Mouse (Mus musculus): ENCODE data around the gene Them7. TPM values are rescaled to one million over a fixed set of nuclear protein-coding genes. Genes with fewer than 3 reads are reported as not detected.
A peak's percentile ranks its signal among the peaks of the same experiment; 100 is the strongest.

Them7 gene
- total RNA-seq, 2 experiments from 2014 or later, result 0.64 to 0.73 TPM

GRCm38 (mm10) chr2:105408511-105408910 is 184.4 kb downstream of the Them7 start:
- DNase-seq (ENCODE audit: low spot score in 2 of 2), result no peak

- no peak for DNase-seq (ENCODE audit: low spot score in 2 of 2)
These were observed 185.1 kb downstream of the Them7 start for GRCm38 (mm10) chr2:105409253-105409652.

GRCm38 (mm10) chr2:105414309-105414708 is 190.2 kb downstream of the Them7 start:
- no peak for DNase-seq (ENCODE audit: low spot score in 2 of 2)

GRCm38 (mm10) chr2:105416046-105416659 is 192.0 kb downstream of the Them7 start:
- no peak for DNase-seq (ENCODE audit: low spot score in 2 of 2)

- no peak for DNase-seq (ENCODE audit: low spot score in 2 of 2)
These were observed 192.7 kb downstream of the Them7 start for GRCm38 (mm10) chr2:105416660-105417348.

- no peak for DNase-seq (ENCODE audit: low spot score in 2 of 2)
These were observed 193.5 kb downstream of the Them7 start for GRCm38 (mm10) chr2:105417663-105418062.

GRCm38 (mm10) chr2:105418629-105419227 is 194.6 kb downstream of the Them7 start:
- no peak for DNase-seq (ENCODE audit: low spot score in 2 of 2)

GRCm38 (mm10) chr2:105427447-105427846 is 203.3 kb downstream of the Them7 start:
- no peak for DNase-seq (ENCODE audit: low spot score in 2 of 2)

GRCm38 (mm10) chr2:105428029-105428428 is 203.9 kb downstream of the Them7 start:
- peak; percentile 63 to 67 for DNase-seq (ENCODE audit: low spot score in 2 of 2)

GRCm38 (mm10) chr2:105428467-105428866 is 204.3 kb downstream of the Them7 start:
- DNase-seq (ENCODE audit: low spot score in 2 of 2), result no peak

Other genes starting within 250 kb of the Them7 start
- gene Eif3m, start 207.2 kb upstream of the Them7 start, total RNA-seq (2021), result 100 to 1,000 TPM; 132 to 142 TPM
- gene Gm11060, start 132.3 kb upstream of the Them7 start, total RNA-seq (2021), result not detected
- gene Wt1, start 97.8 kb upstream of the Them7 start, total RNA-seq (2021), result 1 to 10 TPM; 1.8 to 3.3 TPM
- 100 to 1,000 TPM in 1 of 2 experiments, 10 to 100 TPM in 1; 30.5 to 203 TPM for gene Rcn1, start 175.0 kb downstream of the Them7 start, total RNA-seq (2021)